Mouse (Mus musculus) myocyte (in vitro differentiated cells): ENCODE results near the gene Unc5c.

ENCODE experiments used
- CEBPB ChIP-seq: IDR thresholded peaks from 2 replicates; pipeline ENCODE4 v1.6.1; 2011; ENCODE audit warnings: mild to moderate bottlenecking, moderate library complexity; ENCODE audit not compliant: poor library complexity, insufficient read depth, severe bottlenecking
- E2F4 ChIP-seq: IDR thresholded peaks from one replicate; pipeline ENCODE4 v1.6.1; 2011; ENCODE audit warnings: mild to moderate bottlenecking, control low read depth, moderate library complexity; ENCODE audit not compliant: insufficient read depth
- MYOD1 ChIP-seq, 3 experiments: IDR thresholded peaks; one replicate each; pipeline ENCODE4 v1.6.1; 2011; ENCODE audit warnings: control low read depth in 2 of 3, low read depth in 2 of 3, mild to moderate bottlenecking in 2 of 3, moderate library complexity in 1 of 3; ENCODE audit not compliant: insufficient read length in 2 of 3, control insufficient read depth in 1 of 3
- MYOG ChIP-seq, 3 experiments: IDR thresholded peaks; one replicate each; pipeline ENCODE4 v1.6.1; 2011; ENCODE audit warnings: control low read depth in 2 of 3, low read depth in 2 of 3, mild to moderate bottlenecking in 2 of 3; ENCODE audit not compliant: insufficient read length in 2 of 3, control insufficient read depth in 1 of 3, insufficient read depth in 1 of 3
- POLR2A ChIP-seq: IDR thresholded peaks from one replicate; pipeline ENCODE4 v1.6.1; 2011; ENCODE audit warnings: low read depth, mild to moderate bottlenecking, control low read depth, moderate library complexity; ENCODE audit not compliant: insufficient read length
- POLR2AphosphoS2 ChIP-seq: IDR thresholded peaks from one replicate; pipeline ENCODE4 v1.6.1; 2011; ENCODE audit warnings: low read depth, control low read depth; ENCODE audit not compliant: insufficient read length
- USF1 ChIP-seq: IDR thresholded peaks from one replicate; pipeline ENCODE4 v1.6.1; 2011; ENCODE audit warnings: low read depth, mild to moderate bottlenecking, control low read depth, moderate library complexity

DNA sequence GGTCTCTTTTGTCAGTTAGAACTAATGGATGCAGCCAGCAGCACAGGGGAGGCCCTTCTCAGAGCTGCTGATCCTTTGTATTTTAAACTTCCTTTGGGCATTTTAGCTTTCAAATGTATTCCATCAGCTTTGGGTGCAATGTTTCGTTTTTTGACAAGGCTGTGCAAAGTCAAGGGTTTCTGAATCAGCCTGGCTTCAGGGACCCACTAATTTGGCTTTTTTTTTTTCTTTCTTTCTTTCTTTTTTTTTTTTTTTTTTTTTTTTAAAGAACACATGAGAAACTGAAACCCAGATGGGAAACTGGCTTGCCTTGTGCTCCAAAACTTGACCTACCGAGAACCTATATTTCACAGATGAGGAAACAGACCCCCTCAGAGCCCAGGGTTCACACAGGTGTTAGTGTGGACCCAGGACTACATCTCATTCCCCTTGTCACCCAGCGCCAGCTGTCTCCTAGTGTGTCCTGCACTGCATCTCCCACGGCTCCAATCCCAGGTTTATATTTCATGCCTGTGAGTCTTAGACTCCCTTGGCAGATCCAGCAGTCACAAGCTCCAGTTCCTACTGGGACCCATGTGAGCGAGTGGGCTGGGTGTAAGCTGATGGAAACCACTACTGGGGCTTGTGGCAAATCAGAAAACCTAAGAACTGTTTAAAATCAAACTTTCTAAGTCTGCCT lies 26.4 kb downstream of the Unc5c start:
- TF ChIP-seq POLR2A (no peak), USF1 (no peak), E2F4 (no peak), CEBPB (no peak), POLR2AphosphoS2 (no peak), MYOG (IDR thresholded peaks at IDR 0.05; ENCODE audit: control insufficient read depth in 1 of 3, insufficient read depth in 1 of 3, insufficient read length in 2 of 3, low read depth in 2 of 3) (peak in 1 of 3 experiments; percentile 14), MYOD1 (IDR thresholded peaks at IDR 0.05; ENCODE audit: control insufficient read depth in 1 of 3, insufficient read length in 2 of 3, low read depth in 2 of 3) (peak in 2 of 3 experiments; percentile 36 to 74)
